Mouse (Mus musculus) erythroblast, embryonic 14.5 days (primary cell): Measurements from ENCODE around the gene Fbxw8.

Experiments
- GATA1 ChIP-seq: IDR thresholded peaks from 2 replicates; pipeline ENCODE4 v1.6.1; 2012; ENCODE audit warnings: low read length, inconsistent platforms, mixed read lengths
- TAL1 ChIP-seq: IDR thresholded peaks from 3 replicates; pipeline ENCODE4 v1.6.1; 2012; ENCODE audit warnings: low read length, inconsistent platforms, mixed read lengths

DNA sequence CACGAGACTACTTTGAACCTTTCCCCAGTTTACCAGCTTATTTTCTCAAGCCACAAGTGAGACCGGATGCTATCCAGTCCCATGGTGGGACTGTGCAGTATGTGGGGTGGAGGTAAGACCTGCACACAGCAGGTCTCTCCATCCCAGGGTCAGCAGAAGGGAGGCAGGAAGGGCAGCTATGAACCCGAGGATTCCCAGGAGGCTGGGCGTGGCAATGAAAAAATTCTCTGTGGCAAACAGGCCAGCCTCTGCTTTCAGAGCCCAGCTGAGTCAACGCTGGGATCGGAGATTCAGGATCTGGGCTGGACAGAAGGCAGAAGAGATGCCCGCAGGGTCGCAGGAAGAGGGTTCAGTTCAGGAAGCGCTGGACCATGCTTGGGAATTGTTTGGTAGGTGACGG lies 8.0 kb downstream of the Fbxw8 start:
- TF ChIP-seq GATA1 (no peak), TAL1 (no peak)
